Mouse (Mus musculus) midbrain, postnatal 0 days (tissue): ENCODE results near the gene Kcnd3. TPM values are rescaled to one million over a fixed set of nuclear protein-coding genes. Genes with fewer than 3 reads are reported as not detected.
"Not testable (repeated sequence)": the region's sequence is repeated elsewhere in the genome, so short reads cannot be mapped to it uniquely, and the experiment has no call there.

Source experiments
- ATAC-seq: fragments of 200-750 bp; cut with Nextera tagmentation; 2 replicates; pipeline ENCODE4 v1.8.0; 2017; ENCODE audit warnings: moderate number of reproducible peaks, mild to moderate bottlenecking, moderate TSS enrichment, moderate library complexity; ENCODE audit not compliant: low FRiP score
- DNase-seq: peaks from one replicate; pipeline ENCODE4 v3.0.0-alpha.2; 2015; ENCODE audit warnings: low spot score
- H3K27ac ChIP-seq: fragments of 300-500 bp; sonication (generic); 2 replicates; pipeline ENCODE4 v1.5.1; 2014; ENCODE audit warnings: low read depth, mild to moderate bottlenecking, low read length, mixed read lengths
- H3K27me3 ChIP-seq: fragments of 300-500 bp; sonication (generic); 2 replicates; pipeline ENCODE4 v1.6.1; 2014; ENCODE audit warnings: low read length, control low read depth, mixed read lengths; ENCODE audit not compliant: insufficient read depth
- H3K36me3 ChIP-seq: fragments of 300-500 bp; sonication (generic); 2 replicates; pipeline ENCODE4 v1.6.1; 2014; ENCODE audit warnings: low read length, control low read depth, mixed read lengths; ENCODE audit not compliant: insufficient read depth
- H3K4me1 ChIP-seq: fragments of 300-500 bp; sonication (generic); 2 replicates; pipeline ENCODE4 v1.6.1; 2014; ENCODE audit warnings: mild to moderate bottlenecking, control low read depth, antibody characterized with exemption, low read length, mixed read lengths; ENCODE audit not compliant: insufficient read depth
- H3K4me2 ChIP-seq: fragments of 300-500 bp; sonication (generic); 2 replicates; pipeline ENCODE4 v1.6.1; 2014; ENCODE audit warnings: low read depth, mild to moderate bottlenecking, low read length, mixed read lengths; ENCODE audit not compliant: poor library complexity, severe bottlenecking
- H3K4me3 ChIP-seq: fragments of 300-500 bp; sonication (generic); 2 replicates; pipeline ENCODE4 v1.5.1; 2014; ENCODE audit warnings: low read depth, mild to moderate bottlenecking, low read length, moderate library complexity
- H3K9ac ChIP-seq: fragments of 300-500 bp; sonication (generic); replicated peaks from 2 replicates; pipeline ENCODE4 v1.6.1; 2014; ENCODE audit warnings: mild to moderate bottlenecking, low read length, moderate library complexity, mixed read lengths; ENCODE audit not compliant: poor library complexity, severe bottlenecking
- H3K9me3 ChIP-seq: fragments of 300-500 bp; sonication (generic); 2 replicates; pipeline ENCODE4 v1.6.1; 2016; ENCODE audit warnings: low read length, control low read depth
- CTCF ChIP-seq: IDR thresholded peaks from 2 replicates; pipeline ENCODE4 v1.5.1; 2016; ENCODE audit warnings: antibody characterized with exemption, mild to moderate bottlenecking
- WGBS: fragments of 180-500 bp; shearing (Covaris S2); extraction: QIAGEN DNeasy Blood & Tissue Kit; methylation state at CpG from one replicate; pipeline ENCODE4 v1.1.7; 2014; 5-methylcytosine and 5-hydroxymethylcytosine counted together
- polyA plus RNA-seq: library from polyadenylated mRNA; unstranded; fragments of >200 nt; fragmentation: Nextera tagmentation; extraction: Ambion mirVana; gene quantifications from 2 replicates; pipeline ENCODE4 v1.2.1, GENCODE M21; 2015
- total RNA-seq: library from RNA; depleted of rRNA; stranded (reverse); fragments of >200 nt; gene quantifications from 2 replicates; pipeline ENCODE4 v1.2.3, GENCODE M21; 2014

The Kcnd3 gene
- total and polyA plus RNA-seq, 2 experiments from 2014 or later = 10.6 to 80.5 TPM

GRCm38 (mm10) chr3:105697148-105697441, 245.0 kb downstream of the Kcnd3 start:
- Histone ChIP-seq H3K27ac (no peak overlapping the region), H3K4me1 (peaks cover 12% of the 10 kb centered on the region; the same call in 1 of the 2 replicates), H3K9ac (no peak overlapping the region), H3K36me3 (no peaks in the 10 kb centered on the region), H3K9me3 (no peaks in the 10 kb centered on the region), H3K4me3 (no peak overlapping the region), H3K27me3 (no peaks in the 10 kb centered on the region; the same call in 1 of the 2 replicates), H3K4me2 (no peak overlapping the region)
- 69% methylated on average over 5 of the region's 5 CpGs for WGBS
- no peak for ATAC-seq
- DNase-seq = no peak
- no peak for TF ChIP-seq CTCF

GRCm38 (mm10) chr3:105698311-105698710, 246.2 kb downstream of the Kcnd3 start:
- peaks cover 6% of the 10 kb centered on the region; the same call in 1 of the 2 replicates for H3K27me3 ChIP-seq
- DNase-seq (no peak), ATAC-seq (no peak)
- peaks cover 12% of the 10 kb centered on the region; the same call in 1 of the 2 replicates for H3K4me1 ChIP-seq
- H3K27ac ChIP-seq = no peak overlapping the region
- WGBS = 95% methylated on average over 1 of the region's 1 CpGs
- H3K36me3 ChIP-seq = no peaks in the 10 kb centered on the region
- H3K4me3 ChIP-seq = no peak overlapping the region
- no peak overlapping the region for H3K9ac ChIP-seq
- H3K9me3 ChIP-seq = no peaks in the 10 kb centered on the region
- no peak overlapping the region for H3K4me2 ChIP-seq
- no peak for TF ChIP-seq CTCF

- Histone ChIP-seq H3K36me3 (no peaks in the 10 kb centered on the region), H3K27ac (no peak overlapping the region), H3K9ac (no peak overlapping the region), H3K4me2 (no peak overlapping the region), H3K4me1 (peaks cover 12% of the 10 kb centered on the region; the same call in 1 of the 2 replicates), H3K9me3 (no peaks in the 10 kb centered on the region), H3K4me3 (no peak overlapping the region), H3K27me3 (peaks cover 10% of the 10 kb centered on the region)
- DNase-seq (no peak), ATAC-seq (no peak)
- TF ChIP-seq CTCF = no peak
- WGBS = 64% methylated on average over 3 of the region's 3 CpGs
Measured at GRCm38 (mm10) chr3:105699241-105699933, 247.3 kb downstream of the Kcnd3 start.

GRCm38 (mm10) chr3:105700786-105701185, 248.7 kb downstream of the Kcnd3 start:
- not testable (repeated sequence) for H3K9me3 ChIP-seq, H3K9ac ChIP-seq, H3K4me3 ChIP-seq, H3K4me1 ChIP-seq, H3K27me3 ChIP-seq, ATAC-seq, H3K27ac ChIP-seq, H3K36me3 ChIP-seq, DNase-seq, H3K4me2 ChIP-seq
- WGBS = 60% methylated on average over 1 of the region's 1 CpGs

GRCm38 (mm10) chr3:105701399-105701798, 249.3 kb downstream of the Kcnd3 start:
- no peak for ATAC-seq
- 79% methylated on average over 5 of the region's 5 CpGs for WGBS

GRCm38 (mm10) chr3:105703571-105703970, 251.4 kb downstream of the Kcnd3 start:
- H3K9me3 ChIP-seq = no peaks in the 10 kb centered on the region
- H3K4me1 ChIP-seq = peaks cover 4% of the 10 kb centered on the region; the same call in 1 of the 2 replicates
- peaks cover 18% of the 10 kb centered on the region; the same call in 1 of the 2 replicates for H3K27me3 ChIP-seq
- H3K36me3 ChIP-seq = no peaks in the 10 kb centered on the region
- H3K27ac ChIP-seq = no peak overlapping the region
- no peak overlapping the region for H3K4me3 ChIP-seq
- ATAC-seq (no peak), DNase-seq (no peak)
- no peak overlapping the region for H3K4me2 ChIP-seq
- no peak for TF ChIP-seq CTCF
- WGBS = 56% methylated on average over 6 of the region's 6 CpGs
- H3K9ac ChIP-seq = no peak overlapping the region

More at GRCm38 (mm10) chr3:105701399-105701798, 249.3 kb downstream of the Kcnd3 start:
- H3K27me3 ChIP-seq = peaks cover 13% of the 10 kb centered on the region
- H3K4me3 ChIP-seq = no peak overlapping the region
- no peak for DNase-seq
- H3K4me1 ChIP-seq = peaks cover 4% of the 10 kb centered on the region; the same call in 1 of the 2 replicates
- H3K4me2 ChIP-seq = no peak overlapping the region
- TF ChIP-seq CTCF = no peak
- no peaks in the 10 kb centered on the region for H3K36me3 ChIP-seq
- no peak overlapping the region for H3K27ac ChIP-seq
- no peak overlapping the region for H3K9ac ChIP-seq
- H3K9me3 ChIP-seq = no peaks in the 10 kb centered on the region
